23 mouse cellular contexts compared by ENCODE assay signal in genomic region chr13:109842982-109843381, GRCm38 (mm10).
DNase-seq lines count a peak whose midpoint lies in the region; ATAC-seq lines count a peak whose summit lies in the region.
"Had no signal": no experiment of that assay in that cellular context is flagged by ENCODE, and none has a peak within 500 bp of the region (broad histone marks: within the 10 kb centered on the region; RNA-seq: fewer than 3 reads in every experiment).

No protein-coding gene starts in this region.

- no peaks in the 10 kb centered on the region for H3K36me3 ChIP-seq in hindbrain, embryonic 10.5 days
- H3K36me3 ChIP-seq: intestine, embryonic 15.5 days had no signal

- no peak overlapping the region for H3K4me3 ChIP-seq in hindbrain, embryonic 10.5 days
- H3K4me3 ChIP-seq: heart, adult 2 months; heart, embryonic 10.5 days; heart, embryonic 13.5 days; intestine, embryonic 15.5 days had no signal

- DNase-seq in 416B (ENCODE audit: low read depth), result peak; percentile 28
- peak; percentile 31 for DNase-seq in CD4-positive, CD25-positive, alpha-beta regulatory T cell, adult 2 months (ENCODE audit: low read depth, low spot score)
- DNase-seq in T-cell, adult 2 months (ENCODE audit: low spot score), result peak; percentile 51
- DNase-seq in cerebellum, postnatal 14 days, result no peak
- DNase-seq in hindbrain, embryonic 10.5 days (ENCODE audit: low spot score), result no peak
- DNase-seq in gastrocnemius, postnatal 4 days (ENCODE audit: low spot score in 2 of 2), result no peak
- DNase-seq: adrenal gland, adult 8-10 months; adrenal gland, postnatal 25 days; cerebellum, adult 11-12 months; cerebellum, adult 8-10 months; cerebellum, postnatal 10 days; forebrain, postnatal 0 days; gastrocnemius, postnatal 25 days; heart, adult 2 months; kidney, adult 11 months; kidney, adult 8-10 months had no signal

- no peaks in the 10 kb centered on the region for H3K27me3 ChIP-seq in hindbrain, embryonic 10.5 days (ENCODE audit: insufficient read depth, poor library complexity, severe bottlenecking)
- H3K27me3 ChIP-seq: heart, embryonic 13.5 days; intestine, embryonic 15.5 days had no signal

- ATAC-seq in inflammation-experienced regulatory T-cells, adult 6 months, result peak; percentile 30
- ATAC-seq: forebrain, embryonic 14.5 days; forebrain, postnatal 0 days; hindbrain, postnatal 0 days; intestine, embryonic 15.5 days had no signal

- no peaks in the 10 kb centered on the region for H3K9me3 ChIP-seq in hindbrain, embryonic 10.5 days
- H3K9me3 ChIP-seq: heart, embryonic 10.5 days; heart, embryonic 13.5 days; intestine, embryonic 15.5 days had no signal

- no peak overlapping the region for H3K27ac ChIP-seq in hindbrain, embryonic 10.5 days
- H3K27ac ChIP-seq: heart, adult 2 months; heart, embryonic 10.5 days; heart, embryonic 13.5 days; hindbrain, embryonic 14.5 days; hindbrain, postnatal 0 days; intestine, embryonic 15.5 days had no signal

- 94% methylated on average over 2 of the region's 2 CpGs for WGBS in hindbrain, embryonic 10.5 days

- no peaks in the 10 kb centered on the region for H3K4me1 ChIP-seq in hindbrain, embryonic 10.5 days (replicated peaks)
- H3K4me1 ChIP-seq: heart, embryonic 10.5 days; intestine, embryonic 15.5 days had no signal

Comparison
In these comparisons a context has a peak if more than half of its experiments do, and no peak if none do; other contexts are left out.
1. DNase-seq: peak in 416B (single experiment), CD4-positive, CD25-positive, alpha-beta regulatory T cell, adult 2 months (single experiment) and T-cell, adult 2 months (single experiment); none in cerebellum, postnatal 14 days (0 of 2), hindbrain, embryonic 10.5 days (single experiment) and gastrocnemius, postnatal 4 days (0 of 2).